Mouse (Mus musculus) embryonic facial prominence, embryonic 14.5 days (tissue): ENCODE results near the gene 4933407L21Rik. TPM values are rescaled to one million over a fixed set of nuclear protein-coding genes. Genes with fewer than 3 reads are reported as not detected.

Experiments
- ATAC-seq: fragments of 200-750 bp; cut with Nextera tagmentation; 2 replicates; pipeline ENCODE4 v1.8.0; 2017; ENCODE audit warnings: low read depth, moderate number of reproducible peaks, moderate TSS enrichment
- DNase-seq: peaks from one replicate; pipeline ENCODE4 v3.0.0-alpha.2; 2015; ENCODE audit warnings: low spot score
- H3K27ac ChIP-seq: fragments of 300-500 bp; sonication (generic); replicated peaks from 2 replicates; pipeline ENCODE4 v1.5.1; 2014; ENCODE audit warnings: low read depth, mild to moderate bottlenecking, low read length, moderate library complexity
- H3K27me3 ChIP-seq: fragments of 300-500 bp; sonication (generic); replicated peaks from 2 replicates; pipeline ENCODE4 v1.6.1; 2014; ENCODE audit warnings: low read length; ENCODE audit not compliant: control insufficient read depth, insufficient read depth
- H3K36me3 ChIP-seq: fragments of 300-500 bp; sonication (generic); 2 replicates; pipeline ENCODE4 v1.6.1; 2014; ENCODE audit warnings: low read length, mixed read lengths; ENCODE audit not compliant: control insufficient read depth, insufficient read depth
- H3K4me1 ChIP-seq: fragments of 300-500 bp; sonication (generic); 2 replicates; pipeline ENCODE4 v1.6.1; 2014; ENCODE audit warnings: antibody characterized with exemption, low read length; ENCODE audit not compliant: control insufficient read depth, insufficient read depth
- H3K4me2 ChIP-seq: fragments of 300-500 bp; sonication (generic); 2 replicates; pipeline ENCODE4 v1.6.1; 2014; ENCODE audit warnings: low read depth, mild to moderate bottlenecking, low read length, moderate library complexity, mixed read lengths
- H3K4me3 ChIP-seq: fragments of 300-500 bp; sonication (generic); 2 replicates; pipeline ENCODE4 v1.5.1; 2014; ENCODE audit warnings: low read depth, mild to moderate bottlenecking, low read length
- H3K9ac ChIP-seq: fragments of 300-500 bp; sonication (generic); 2 replicates; pipeline ENCODE4 v1.6.1; 2014; ENCODE audit warnings: low read depth, mild to moderate bottlenecking, low read length, moderate library complexity, mixed read lengths
- H3K9me3 ChIP-seq: fragments of 300-500 bp; sonication (generic); 2 replicates; pipeline ENCODE4 v1.6.1; 2016; ENCODE audit warnings: low read length; ENCODE audit not compliant: control insufficient read depth
- WGBS: fragments of 180-500 bp; shearing (Covaris S2); extraction: QIAGEN DNeasy Blood & Tissue Kit; methylation state at CpG from one replicate; pipeline ENCODE4 v1.1.7; 2014; 5-methylcytosine and 5-hydroxymethylcytosine counted together
- polyA plus RNA-seq: library from polyadenylated mRNA; unstranded; fragments of >200 nt; fragmentation: Nextera tagmentation; extraction: Ambion mirVana; gene quantifications from 2 replicates; pipeline ENCODE4 v1.2.1, GENCODE M21; 2014

Gene 4933407L21Rik
- polyA plus RNA-seq, 1 experiment from 2014 or later: 0.43 TPM

DNA sequence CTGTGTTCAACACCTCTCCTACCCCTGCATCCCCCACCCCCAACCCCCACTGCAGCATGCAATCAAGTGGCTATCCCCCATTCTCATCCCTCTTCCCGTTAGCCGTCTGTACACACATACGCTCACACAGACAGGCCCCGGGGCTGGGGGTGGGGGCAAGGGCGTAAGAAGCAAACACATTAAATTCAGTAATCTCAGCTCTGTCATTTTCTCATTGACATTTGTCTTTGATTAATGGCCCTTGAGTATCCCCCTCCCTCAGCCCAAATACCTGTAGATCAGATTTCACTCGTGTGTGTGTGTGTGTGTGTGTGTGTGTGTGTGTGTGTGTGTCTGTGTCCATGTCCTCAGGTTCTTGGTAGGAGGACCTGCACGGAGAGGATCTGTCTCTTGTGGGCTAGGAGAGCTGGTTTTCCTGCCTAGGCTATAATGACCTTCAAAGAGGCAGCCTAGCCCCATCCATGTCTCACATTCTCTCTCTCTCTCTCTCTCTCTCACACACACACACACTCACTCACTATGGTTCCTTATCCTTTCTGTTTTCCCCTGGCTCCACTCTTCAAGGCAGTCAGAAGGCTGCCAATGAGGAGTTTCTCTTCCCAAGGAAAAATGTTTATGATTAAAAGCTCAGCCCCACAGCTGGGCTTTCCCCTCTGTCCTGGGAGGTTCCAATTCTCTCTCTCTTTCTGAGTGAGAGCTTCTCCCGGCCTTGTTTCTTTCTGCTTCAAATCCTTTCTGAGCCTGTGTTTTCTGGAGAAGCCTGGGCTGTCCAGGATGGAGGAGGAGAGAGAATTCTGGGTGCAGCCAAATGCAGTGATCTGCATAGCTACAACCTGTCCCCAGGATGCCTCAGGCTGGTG is 30.2 kb upstream of the 4933407L21Rik start:
- peak; percentile 84 for DNase-seq
- Histone ChIP-seq H3K9me3 (no peaks in the 10 kb centered on the region), H3K4me2 (peak overlapping the region; percentile 85), H3K4me3 (no peak overlapping the region), H3K9ac (no peak overlapping the region; the same call in 1 of the 2 replicates), H3K4me1 (peaks cover 61% of the 10 kb centered on the region), H3K27me3 (no peaks in the 10 kb centered on the region), H3K36me3 (peaks cover 4% of the 10 kb centered on the region), H3K27ac (peak overlapping the region; percentile 62)
- 16% methylated on average over 7 of the region's 8 CpGs for WGBS
- ATAC-seq: peak; percentile 20

DNA sequence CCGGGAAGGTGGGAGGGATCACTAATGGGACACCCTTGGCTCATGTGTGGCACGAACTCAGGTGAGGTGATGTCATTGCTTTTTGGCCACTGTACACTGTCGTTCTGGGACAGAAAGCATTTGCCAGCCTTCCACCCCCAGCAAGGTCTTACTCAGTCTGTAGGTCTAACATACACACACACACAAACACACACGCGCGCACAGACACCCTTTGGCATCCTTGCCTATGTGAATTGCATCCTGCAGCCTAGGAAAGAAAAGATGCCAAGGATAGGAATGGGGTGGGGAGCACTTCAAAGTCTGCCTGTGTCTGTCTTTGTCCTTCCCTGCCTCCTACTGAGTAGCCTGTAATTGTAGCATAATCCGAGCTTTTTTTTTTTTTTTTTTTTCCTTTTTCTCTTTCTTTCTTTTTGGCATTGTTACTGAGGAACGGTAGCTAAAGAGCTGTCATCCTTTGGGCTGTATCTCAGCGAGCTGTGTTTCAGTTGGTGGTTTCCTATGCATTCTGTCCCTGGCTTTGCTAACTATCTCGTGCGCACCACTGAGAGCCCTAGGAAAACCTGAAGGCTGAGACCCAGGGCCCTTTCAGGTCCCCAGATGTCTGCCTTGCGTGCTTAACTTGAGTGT is 29.4 kb upstream of the 4933407L21Rik start:
- peak overlapping the region; percentile 62 for H3K27ac ChIP-seq
- DNase-seq (no peak), ATAC-seq (no peak)
- H3K4me1 ChIP-seq: peaks cover 61% of the 10 kb centered on the region
- no peak overlapping the region for H3K9ac ChIP-seq
- no peaks in the 10 kb centered on the region for H3K9me3 ChIP-seq
- peaks cover 12% of the 10 kb centered on the region for H3K36me3 ChIP-seq
- 31% methylated on average over 12 of the region's 12 CpGs for WGBS
- no peak overlapping the region for H3K4me3 ChIP-seq
- H3K4me2 ChIP-seq: peak overlapping the region; percentile 85
- H3K27me3 ChIP-seq: no peaks in the 10 kb centered on the region

GRCm38 (mm10) chr1:85899388-85899761 is 28.9 kb upstream of the 4933407L21Rik start:
- no peak overlapping the region for H3K4me3 ChIP-seq
- no peaks in the 10 kb centered on the region for H3K9me3 ChIP-seq
- H3K9ac ChIP-seq: no peak overlapping the region
- no peak for ATAC-seq
- 0 out of 2 replicates have a peak overlapping the region, but pooled peaks have one; percentile 62 for H3K27ac ChIP-seq
- H3K4me1 ChIP-seq: peaks cover 61% of the 10 kb centered on the region
- peaks cover 16% of the 10 kb centered on the region for H3K36me3 ChIP-seq
- H3K27me3 ChIP-seq: no peaks in the 10 kb centered on the region
- DNase-seq: peak; percentile 7
- peak overlapping the region; percentile 85 for H3K4me2 ChIP-seq

DNA sequence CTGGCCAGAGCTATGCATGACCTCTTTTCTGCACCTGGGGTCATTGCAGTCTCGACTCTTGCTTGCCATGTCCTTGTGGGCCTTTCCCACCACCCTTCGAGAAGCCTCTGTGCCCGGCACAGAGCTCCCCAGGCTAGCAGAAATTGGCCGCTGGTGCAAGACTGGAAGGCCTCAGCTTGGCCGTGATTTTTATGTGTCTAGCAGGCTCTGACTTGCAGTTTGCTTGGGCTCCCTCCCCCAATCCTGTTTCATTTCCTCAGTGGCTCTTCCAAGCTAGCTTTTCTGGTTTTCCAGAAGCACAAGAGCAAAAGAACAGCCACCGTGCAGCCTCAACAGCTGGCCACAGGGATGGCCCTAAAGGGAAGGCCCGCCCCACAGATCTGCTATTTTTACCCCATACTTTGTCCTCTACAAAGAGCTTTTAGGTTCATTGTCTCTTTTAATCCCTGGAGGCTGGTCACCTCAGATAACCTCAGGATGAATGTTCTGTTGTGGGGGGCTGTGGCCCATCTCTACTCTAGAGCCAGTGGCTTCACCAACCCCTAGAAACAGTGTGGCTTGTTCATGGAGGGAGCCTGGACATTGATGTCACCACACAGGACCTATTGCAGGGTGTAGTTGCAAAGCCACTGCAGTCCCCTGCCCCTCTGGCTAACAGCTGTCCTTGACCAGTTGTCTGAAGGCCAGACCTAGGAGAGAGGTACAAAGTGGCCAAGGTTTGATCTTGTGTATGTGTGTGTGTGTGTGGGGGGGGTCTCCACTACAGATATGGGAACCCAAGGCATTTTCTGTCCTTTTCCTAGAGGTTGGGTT is 27.6 kb upstream of the 4933407L21Rik start:
- Histone ChIP-seq H3K4me1 (peaks cover 59% of the 10 kb centered on the region), H3K9me3 (no peaks in the 10 kb centered on the region), H3K27ac (no peak overlapping the region), H3K4me3 (no peak overlapping the region), H3K4me2 (no peak overlapping the region), H3K27me3 (no peaks in the 10 kb centered on the region), H3K36me3 (peaks cover 29% of the 10 kb centered on the region), H3K9ac (no peak overlapping the region)
- no peak for ATAC-seq
- peak; percentile 56 for DNase-seq
- WGBS: 64% methylated on average over 7 of the region's 7 CpGs

- WGBS: 63% methylated on average over 3 of the region's 3 CpGs
- DNase-seq (no peak), ATAC-seq (peak; percentile 15; the same call in 1 of the 2 replicates)
Measured at GRCm38 (mm10) chr1:85901516-85902107, 26.7 kb upstream of the 4933407L21Rik start.

DNA sequence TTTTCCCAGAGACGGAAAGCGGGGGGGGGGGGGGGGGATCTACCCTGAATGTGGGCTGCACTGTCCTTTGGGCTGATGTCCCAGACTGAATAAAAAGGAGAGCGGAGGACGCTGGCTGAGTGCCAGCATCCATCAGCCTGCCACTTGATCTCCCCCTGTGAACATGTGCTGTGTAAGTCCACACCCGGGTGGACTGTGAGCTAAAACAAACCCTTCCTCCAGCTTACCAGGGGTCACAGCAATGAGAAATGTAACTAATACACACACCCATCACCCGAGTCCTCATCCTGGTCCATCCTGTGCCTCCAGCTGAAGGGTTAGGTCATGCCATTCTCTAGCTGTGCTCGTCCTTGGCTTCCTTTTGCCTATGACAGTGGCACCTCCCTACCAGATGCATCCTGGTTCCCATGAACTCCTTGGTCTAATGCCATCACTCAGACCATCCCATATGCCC is 26.1 kb upstream of the 4933407L21Rik start:
- H3K4me3 ChIP-seq: no peak overlapping the region
- no peaks in the 10 kb centered on the region for H3K27me3 ChIP-seq
- H3K27ac ChIP-seq: no peak overlapping the region
- ATAC-seq: peak; percentile 43; the same call in 1 of the 2 replicates
- H3K9ac ChIP-seq: no peak overlapping the region
- H3K9me3 ChIP-seq: no peaks in the 10 kb centered on the region
- peaks cover 45% of the 10 kb centered on the region for H3K4me1 ChIP-seq
- peak; percentile 83 for DNase-seq
- WGBS: 43% methylated on average over 7 of the region's 7 CpGs
- H3K4me2 ChIP-seq: no peak overlapping the region
- H3K36me3 ChIP-seq: peaks cover 44% of the 10 kb centered on the region

More at GRCm38 (mm10) chr1:85901516-85902107, 26.7 kb upstream of the 4933407L21Rik start:
- Histone ChIP-seq H3K9me3 (no peaks in the 10 kb centered on the region), H3K27me3 (no peaks in the 10 kb centered on the region), H3K4me2 (no peak overlapping the region), H3K9ac (no peak overlapping the region), H3K36me3 (peaks cover 38% of the 10 kb centered on the region), H3K4me1 (peaks cover 50% of the 10 kb centered on the region), H3K27ac (0 out of 2 replicates have a peak overlapping the region, but pooled peaks have one; percentile 10), H3K4me3 (no peak overlapping the region)

- DNase-seq (no peak), ATAC-seq (no peak)
- H3K27ac ChIP-seq: no peak overlapping the region
- H3K36me3 ChIP-seq: peaks cover 65% of the 10 kb centered on the region
- H3K4me1 ChIP-seq: peaks cover 5% of the 10 kb centered on the region
- WGBS: 92% methylated on average over 12 of the region's 12 CpGs
- H3K4me3 ChIP-seq: no peak overlapping the region
- no peak overlapping the region for H3K4me2 ChIP-seq
- no peaks in the 10 kb centered on the region for H3K27me3 ChIP-seq
- no peaks in the 10 kb centered on the region for H3K9me3 ChIP-seq
- no peak overlapping the region for H3K9ac ChIP-seq
Measured at GRCm38 (mm10) chr1:85906892-85907291, 21.4 kb upstream of the 4933407L21Rik start.
